Comparison of ENCODE assay signal across 8 mouse cellular contexts in genomic region chr12:112874199-112874598, GRCm38 (mm10). TPM values are rescaled to one million over a fixed set of nuclear protein-coding genes. Genes with fewer than 3 reads are reported as not detected.
DNase-seq lines count a peak whose midpoint lies in the region; ATAC-seq and TF ChIP-seq lines count a peak whose summit lies in the region.

No protein-coding gene starts in this region.

- WGBS in lung, postnatal 0 days, result 20% methylated on average over 22 of the region's 22 CpGs
- 20% methylated on average over 22 of the region's 22 CpGs for WGBS in intestine, embryonic 16.5 days
- 14% methylated on average over 22 of the region's 22 CpGs for WGBS in neural tube, embryonic 14.5 days

- peak; percentile 17 for DNase-seq in CD4-positive, CD25-positive, alpha-beta regulatory T cell, adult 2 months (ENCODE audit: low read depth, low spot score)
- DNase-seq in lung, postnatal 0 days (ENCODE audit: low spot score), result peak; percentile 36
- no peak for DNase-seq in lung, postnatal 25 days (ENCODE audit: low spot score)
- no peak for DNase-seq in gastrocnemius, postnatal 36 days
- DNase-seq in left cerebral cortex, postnatal 4 days, result no peak

- no peak for TF ChIP-seq EP300 in lung, postnatal 0 days (IDR thresholded peaks at IDR 0.05)

- no peak overlapping the region for H3K4me3 ChIP-seq in lung, postnatal 0 days (ENCODE audit: low read depth, low read length)
- peak overlapping the region; percentile 34 for H3K4me3 ChIP-seq in intestine, embryonic 16.5 days (ENCODE audit: low read length)
- H3K4me3 ChIP-seq in neural tube, embryonic 14.5 days (ENCODE audit: low read depth, low read length), result peak overlapping the region; percentile 24

- no peak for TF ChIP-seq CTCF in lung, postnatal 0 days (IDR thresholded peaks at IDR 0.05)

- no peak for ATAC-seq in CD4-positive, CD25-positive, alpha-beta regulatory T cell, adult 4 months
- no peak for ATAC-seq in lung, postnatal 0 days
- ATAC-seq in intestine, embryonic 16.5 days, result no peak
- no peak for ATAC-seq in neural tube, embryonic 14.5 days (ENCODE audit: low read depth)

- peak overlapping the region; percentile 42 for H3K4me2 ChIP-seq in lung, postnatal 0 days (replicated peaks; ENCODE audit: low read depth, low read length)
- H3K4me2 ChIP-seq in intestine, embryonic 16.5 days (ENCODE audit: low read depth, low read length), result peak overlapping the region; percentile 52
- H3K4me2 ChIP-seq in neural tube, embryonic 14.5 days (ENCODE audit: low read depth, low read length), result peak overlapping the region; percentile 41; the same call in 1 of the 2 replicates

- H3K36me3 ChIP-seq in lung, postnatal 0 days (ENCODE audit: insufficient read depth, low read length), result no peaks in the 10 kb centered on the region
- no peaks in the 10 kb centered on the region for H3K36me3 ChIP-seq in intestine, embryonic 16.5 days (ENCODE audit: control insufficient read depth, insufficient read depth, low read length)
- H3K36me3 ChIP-seq in neural tube, embryonic 14.5 days (ENCODE audit: control insufficient read depth, insufficient read depth, low read length), result no peaks in the 10 kb centered on the region

- H3K27ac ChIP-seq in lung, postnatal 0 days (ENCODE audit: low read length), result no peak overlapping the region
- no peak overlapping the region for H3K27ac ChIP-seq in intestine, embryonic 16.5 days (ENCODE audit: low read length)
- no peak overlapping the region for H3K27ac ChIP-seq in neural tube, embryonic 14.5 days (ENCODE audit: low read depth, low read length)

- peaks cover 24% of the 10 kb centered on the region for H3K4me1 ChIP-seq in lung, postnatal 0 days (ENCODE audit: insufficient read depth, low read depth, low read length)
- H3K4me1 ChIP-seq in intestine, embryonic 16.5 days (ENCODE audit: control insufficient read depth, insufficient read depth, low read length), result peaks cover 44% of the 10 kb centered on the region
- peaks cover 5% of the 10 kb centered on the region for H3K4me1 ChIP-seq in neural tube, embryonic 14.5 days (ENCODE audit: control insufficient read depth, insufficient read depth, low read length)

- intact Hi-C loops in gastrocnemius, postnatal 36 days (cut with DNase I), result no loop called here
- intact Hi-C loops in left cerebral cortex, postnatal 4 days (cut with DNase I), result no loop called here

- H3K9ac ChIP-seq in lung, postnatal 0 days (replicated peaks; ENCODE audit: low read depth), result no peak overlapping the region
- peak overlapping the region; percentile 31; the same call in 1 of the 2 replicates for H3K9ac ChIP-seq in intestine, embryonic 16.5 days (ENCODE audit: low read depth, low read length)
- H3K9ac ChIP-seq in neural tube, embryonic 14.5 days (replicated peaks; ENCODE audit: low read depth, low read length), result 0 out of 2 replicates have a peak overlapping the region, but pooled peaks have one; percentile 12

- H3K9me3 ChIP-seq in lung, postnatal 0 days (ENCODE audit: low read length), result no peaks in the 10 kb centered on the region
- H3K9me3 ChIP-seq in intestine, embryonic 16.5 days (ENCODE audit: control insufficient read depth, low read length), result no peaks in the 10 kb centered on the region
- no peaks in the 10 kb centered on the region for H3K9me3 ChIP-seq in neural tube, embryonic 14.5 days (ENCODE audit: control insufficient read depth, low read length)

- peaks cover 18% of the 10 kb centered on the region for H3K27me3 ChIP-seq in lung, postnatal 0 days (replicated peaks; ENCODE audit: insufficient read depth, low read length)
- peaks cover 45% of the 10 kb centered on the region for H3K27me3 ChIP-seq in intestine, embryonic 16.5 days (replicated peaks; ENCODE audit: control insufficient read depth, insufficient read depth, low read length)
- peaks cover 50% of the 10 kb centered on the region for H3K27me3 ChIP-seq in neural tube, embryonic 14.5 days (ENCODE audit: control insufficient read depth, insufficient read depth, low read length)

RNA-seq across cellular contexts. Expression of gene Gpr132, which starts 6.2 kb away (rescaled TPM):
- polyA plus RNA-seq in CD4-positive, CD25-positive, alpha-beta regulatory T cell, adult 4 months (2017; shearing (Covaris generic)), result 100 to 1,000 TPM in 1 of 2 experiments, 10 to 100 TPM in 1; 79.5 to 107 TPM
- 0.25 and 0.40 TPM in 2 replicates for polyA plus RNA-seq in lung, postnatal 0 days (2015; fragmentation: Nextera tagmentation; extraction: Ambion mirVana)
- 0.40 and 0.48 TPM in 2 replicates for polyA plus RNA-seq in intestine, embryonic 16.5 days (2015; fragmentation: Nextera tagmentation; extraction: Ambion mirVana)
- polyA plus RNA-seq in neural tube, embryonic 14.5 days (2014; fragmentation: Nextera tagmentation; extraction: Ambion mirVana), result 0.10 TPM in 1 of 2 replicates, not detected in the other
- under 1 TPM; 0.10 to 0.26 TPM for total RNA-seq in gastrocnemius, postnatal 36 days (2021)
- total RNA-seq in left cerebral cortex, postnatal 4 days (2021), result not detected

RNA-seq across cellular contexts. Expression of gene Cdca4, which starts 45.0 kb away (rescaled TPM):
- polyA plus RNA-seq in CD4-positive, CD25-positive, alpha-beta regulatory T cell, adult 4 months (2017; shearing (Covaris generic)), result 10 to 100 TPM; 70.5 to 85.8 TPM
- polyA plus RNA-seq in lung, postnatal 0 days (2015; fragmentation: Nextera tagmentation; extraction: Ambion mirVana), result 28.1 and 29.5 TPM in 2 replicates
- polyA plus RNA-seq in intestine, embryonic 16.5 days (2015; fragmentation: Nextera tagmentation; extraction: Ambion mirVana), result 69.2 and 79.6 TPM in 2 replicates
- 33.6 and 37.5 TPM in 2 replicates for polyA plus RNA-seq in neural tube, embryonic 14.5 days (2014; fragmentation: Nextera tagmentation; extraction: Ambion mirVana)
- total RNA-seq in gastrocnemius, postnatal 36 days (2021), result 1 to 10 TPM; 2.1 to 3.0 TPM
- 10 to 100 TPM; 18.5 to 19.8 TPM for total RNA-seq in left cerebral cortex, postnatal 4 days (2021)

RNA-seq across cellular contexts. Expression of gene Jag2, which starts 55.4 kb away (rescaled TPM):
- polyA plus RNA-seq in CD4-positive, CD25-positive, alpha-beta regulatory T cell, adult 4 months (2017; shearing (Covaris generic)), result 1 to 10 TPM; 1.1 to 2.0 TPM
- 6.0 and 7.7 TPM in 2 replicates for polyA plus RNA-seq in lung, postnatal 0 days (2015; fragmentation: Nextera tagmentation; extraction: Ambion mirVana)
- 2.2 and 2.4 TPM in 2 replicates for polyA plus RNA-seq in intestine, embryonic 16.5 days (2015; fragmentation: Nextera tagmentation; extraction: Ambion mirVana)
- 14.0 and 17.2 TPM in 2 replicates for polyA plus RNA-seq in neural tube, embryonic 14.5 days (2014; fragmentation: Nextera tagmentation; extraction: Ambion mirVana)
- 10 to 100 TPM; 18.0 to 19.6 TPM for total RNA-seq in gastrocnemius, postnatal 36 days (2021)
- total RNA-seq in left cerebral cortex, postnatal 4 days (2021), result 10 to 100 TPM; 76.5 to 97.2 TPM

Comparison
In these comparisons a context has a peak if more than half of its experiments do, and no peak if none do; other contexts are left out.
1. DNase-seq: peak in CD4-positive, CD25-positive, alpha-beta regulatory T cell, adult 2 months (single experiment) and lung, postnatal 0 days (single experiment); none in lung, postnatal 25 days (single experiment), gastrocnemius, postnatal 36 days (0 of 2) and left cerebral cortex, postnatal 4 days (single experiment).
2. RNA of gene Gpr132, which starts 6.2 kb away (polyA plus RNA-seq): 79.5 to 107 TPM in CD4-positive, CD25-positive, alpha-beta regulatory T cell, adult 4 months; 0.40 to 0.48 TPM in intestine, embryonic 16.5 days, 0.25 to 0.40 TPM in lung, postnatal 0 days and 0.10 TPM in neural tube, embryonic 14.5 days; every median in the first group is over 10 times any median in the second.
3. Peak in every context shown above with its lines, with median percentiles within 50 percentile points of each other: H3K4me2 ChIP-seq.